Mouse (Mus musculus) regulatory T cell (primary cell): ENCODE data around the gene Fgfbp3.

Experiments used
- in situ Hi-C: fragments of 300-600 bp; cut with MboI, MseI; formaldehyde crosslinking; loops from one replicate; pipeline ENCODE4 v1.15.1; 2025; ENCODE audit warnings: high pct_unique_total_duplicates

Fgfbp3 gene

DNA sequence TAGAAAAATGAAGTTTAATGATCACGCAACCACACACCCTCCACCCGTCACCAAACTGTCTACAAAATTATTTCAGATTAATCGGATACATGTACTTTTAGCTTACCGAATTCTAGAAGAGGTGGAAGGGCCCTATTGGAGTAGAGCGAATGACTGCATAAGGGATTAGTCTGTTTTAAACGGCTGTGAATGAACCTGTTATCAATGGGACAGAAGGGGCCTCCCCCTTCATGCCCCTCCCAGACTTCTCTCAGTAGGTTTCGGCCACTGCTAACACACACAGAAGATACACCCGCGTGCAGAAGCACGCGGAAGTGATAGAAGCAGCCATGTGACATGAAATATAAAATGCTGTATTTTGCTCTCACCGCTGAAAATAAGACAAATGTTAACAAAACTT is at the start of gene Fgfbp3:
Fgfbp3 (minus strand) TSS at position 150 of the 400 bp plus-strand sequence.
- in situ Hi-C loops, result loop anchor here (5.0 kb wide), 1 partner anchor 458 kb away; the partner anchor contains the start of gene Kif11

- in situ Hi-C loops, result loop anchor here (10.0 kb wide), 1 partner anchor 2002 kb away; no protein-coding TSS in a partner anchor
Measured at GRCm38 (mm10) chr19:36962544-36963260, 43.3 kb upstream of the Fgfbp3 start.

DNA sequence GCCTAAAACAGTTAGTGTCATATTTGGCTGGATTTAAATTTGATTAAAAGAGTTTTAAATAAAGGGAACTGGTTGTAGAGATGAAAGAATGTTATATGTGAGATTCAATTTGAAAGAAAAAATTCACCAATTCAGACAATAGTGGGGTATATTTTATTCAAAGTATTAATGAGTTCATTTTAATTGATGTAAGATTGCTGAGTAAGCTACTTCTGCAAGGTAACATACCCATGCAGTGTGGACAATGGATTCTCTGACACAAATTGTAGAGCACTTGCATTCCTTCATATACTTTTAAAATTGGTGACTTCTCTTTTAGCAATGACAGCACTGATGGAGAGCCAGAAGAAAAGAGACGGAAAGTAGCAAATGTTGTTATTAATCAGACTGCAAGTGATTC is 41.9 kb upstream of the Fgfbp3 start:
- in situ Hi-C loops, result loop anchor here (10.0 kb wide), 1 partner anchor 2003 kb away; no protein-coding TSS in a partner anchor

DNA sequence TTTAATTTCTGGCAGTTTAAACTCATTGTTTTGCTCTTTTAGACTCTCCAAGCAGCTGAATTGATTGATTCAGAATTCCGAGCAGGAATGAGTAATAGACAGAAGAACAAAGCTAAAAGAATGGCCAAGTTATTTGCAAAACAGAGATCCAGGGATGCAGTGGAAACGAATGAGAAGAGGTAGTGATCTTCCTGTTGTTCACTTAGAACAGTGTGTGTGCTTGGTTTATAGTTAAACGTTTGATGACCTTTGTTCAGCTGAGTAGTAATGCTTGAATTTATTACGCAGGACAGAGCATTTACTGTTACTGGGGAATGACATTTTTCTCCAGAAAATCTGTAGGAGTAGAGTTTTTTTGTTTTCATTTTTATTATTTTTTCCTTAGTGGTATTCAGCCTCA is 38.9 kb upstream of the Fgfbp3 start:
- in situ Hi-C loops, result no loop called here

DNA sequence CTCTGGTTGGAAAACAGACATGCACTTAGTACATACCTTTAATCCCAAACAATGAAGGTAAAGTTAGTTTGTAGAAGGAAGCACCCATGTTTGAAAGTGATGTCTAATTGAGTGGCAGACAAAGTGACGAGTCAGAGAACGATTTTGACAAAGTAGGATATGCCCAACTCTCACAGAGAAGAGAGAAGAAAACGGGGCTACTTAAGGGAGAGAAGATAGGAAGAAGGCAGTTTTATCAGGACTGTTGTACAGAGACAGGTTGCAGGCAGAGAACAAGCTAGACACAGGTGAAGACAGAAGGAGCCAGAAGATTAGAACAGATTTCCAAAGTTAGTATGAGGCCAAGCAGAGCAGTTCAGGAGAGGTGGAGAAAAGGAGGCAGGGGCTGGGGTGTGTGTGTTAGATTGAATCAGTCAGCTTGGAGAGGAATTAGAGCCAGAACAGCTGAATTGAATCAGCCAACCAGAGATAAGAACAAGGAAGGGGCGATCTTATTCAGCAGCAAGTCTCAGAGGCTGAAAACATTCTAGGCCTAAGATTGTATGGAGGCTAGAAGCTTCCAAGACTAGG is 34.3 kb upstream of the Fgfbp3 start:
- in situ Hi-C loops, result no loop called here

- in situ Hi-C loops, result no loop called here
Measured at GRCm38 (mm10) chr19:36940064-36940463, 20.6 kb upstream of the Fgfbp3 start.

GRCm38 (mm10) chr19:36938008-36938407 is 18.6 kb upstream of the Fgfbp3 start:
- in situ Hi-C loops, result no loop called here

DNA sequence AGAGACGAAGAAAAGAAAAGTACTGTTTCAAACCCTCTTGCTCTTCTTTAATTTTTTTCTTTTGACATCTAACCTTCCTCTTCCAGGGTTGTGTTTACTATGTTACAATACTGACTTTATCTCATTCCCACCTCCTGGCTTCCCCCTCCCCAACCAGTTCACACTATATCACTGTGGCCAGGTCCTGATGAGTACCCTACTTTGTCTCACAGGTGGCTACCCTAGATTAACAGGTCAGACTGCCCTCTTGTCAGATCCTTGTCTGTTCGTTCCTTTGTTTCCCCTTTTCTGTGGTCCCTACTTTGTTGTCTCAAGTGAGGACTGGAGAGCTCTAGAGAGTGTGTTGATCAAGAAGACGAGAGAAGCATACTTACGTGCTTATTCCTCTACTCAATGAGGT is 16.9 kb upstream of the Fgfbp3 start:
- in situ Hi-C loops, result no loop called here

- in situ Hi-C loops, result no loop called here
Measured at GRCm38 (mm10) chr19:36932613-36933012, 13.2 kb upstream of the Fgfbp3 start.

DNA sequence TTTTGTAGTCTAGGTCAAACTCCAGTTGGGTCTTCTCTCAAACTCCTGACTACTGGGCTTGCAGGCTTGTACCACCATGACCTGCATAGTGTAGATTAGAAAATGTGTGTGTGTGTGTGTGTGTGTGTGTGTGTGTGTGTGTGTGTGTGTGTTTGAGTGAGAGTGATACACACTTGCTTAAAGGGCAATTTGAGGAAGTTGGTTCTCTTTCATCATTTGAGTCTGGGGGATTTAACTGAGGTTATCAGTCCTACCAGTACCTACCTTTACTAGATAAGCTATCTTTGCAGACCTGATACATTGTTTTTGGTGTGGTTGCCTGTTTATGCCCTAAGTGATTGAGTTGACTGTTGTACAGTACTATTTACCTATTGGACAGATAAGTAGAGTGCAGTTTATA is 12.7 kb upstream of the Fgfbp3 start:
- in situ Hi-C loops, result no loop called here

DNA sequence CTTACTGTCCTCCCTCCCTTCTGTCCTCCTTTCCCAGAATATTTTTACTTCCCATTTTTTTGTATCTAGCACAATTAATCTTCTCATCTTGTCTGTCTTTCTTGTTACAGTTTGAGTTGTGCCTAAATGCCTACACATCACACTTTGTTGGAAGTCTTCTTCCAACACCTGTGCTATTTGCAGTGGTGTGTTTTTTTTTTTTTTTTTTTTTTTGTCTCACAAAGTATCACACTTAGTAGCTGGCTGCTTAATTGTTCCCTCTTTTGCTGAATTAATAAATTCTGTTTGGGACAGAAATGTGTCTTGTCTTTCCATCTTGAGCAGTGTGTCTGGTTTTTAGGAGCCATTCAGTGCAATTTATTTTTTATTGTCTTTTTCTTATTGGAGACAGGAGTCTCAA is 10.4 kb upstream of the Fgfbp3 start:
- in situ Hi-C loops, result loop anchor here (10.0 kb wide), 2 partner anchors 455 to 575 kb away; no protein-coding TSS in a partner anchor

GRCm38 (mm10) chr19:36927800-36928361 is 8.5 kb upstream of the Fgfbp3 start:
- in situ Hi-C loops, result loop anchor here (10.0 kb wide), 2 partner anchors 453 to 573 kb away; no protein-coding TSS in a partner anchor

GRCm38 (mm10) chr19:36926553-36927236 is 7.3 kb upstream of the Fgfbp3 start:
- in situ Hi-C loops, result loop anchor here (10.0 kb wide), 2 partner anchors 452 to 572 kb away; no protein-coding TSS in a partner anchor

DNA sequence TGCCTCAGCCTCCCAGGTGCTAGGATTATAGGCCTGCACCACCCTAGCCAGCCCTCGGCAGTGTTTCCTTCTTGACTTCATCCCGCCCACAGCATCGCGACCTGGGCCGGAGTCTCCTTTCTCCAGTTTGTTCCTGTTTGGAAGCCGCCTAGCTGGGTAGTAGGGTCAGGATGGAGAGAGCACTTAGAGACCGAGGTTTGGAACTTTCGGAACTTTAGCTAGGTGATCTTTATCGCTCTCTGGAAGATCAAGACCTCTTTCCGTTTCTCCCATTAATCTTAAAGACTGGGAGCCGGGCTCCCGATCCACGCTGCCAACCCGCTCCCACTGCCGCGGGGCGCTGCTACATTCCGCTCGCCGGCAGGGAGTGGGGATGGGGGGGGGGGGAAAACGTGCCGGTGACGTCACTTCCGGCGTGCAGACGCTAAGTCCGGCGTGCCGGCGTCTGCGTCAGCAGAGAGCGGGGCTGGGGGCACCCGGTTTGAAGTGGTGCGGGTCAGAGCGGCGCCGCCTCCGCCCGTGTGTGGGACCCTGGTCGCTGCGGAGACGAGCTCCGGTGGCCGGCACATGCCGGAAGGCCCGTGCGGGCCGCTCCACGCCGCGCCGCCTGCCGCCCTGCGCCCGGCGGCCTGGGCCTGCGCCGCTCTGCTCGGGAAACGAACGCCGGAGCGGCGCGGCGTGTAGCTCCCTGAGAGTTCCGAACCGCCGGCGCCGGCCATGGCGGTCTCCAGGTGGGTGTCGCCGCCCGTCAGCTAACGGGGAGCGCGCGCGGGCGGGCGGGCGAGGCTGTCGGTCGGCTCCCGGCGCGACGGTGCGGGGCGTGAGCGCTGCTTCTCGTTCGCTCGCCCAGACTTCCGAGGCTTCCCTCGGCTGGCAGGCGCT is 6.5 kb upstream of the Fgfbp3 start, which contains the start of gene Btaf1:
Btaf1 (plus strand) TSS at position 409 of the 882 bp plus-strand sequence.
- in situ Hi-C loops, result loop anchor here (10.0 kb wide), 2 partner anchors 451 to 571 kb away; no protein-coding TSS in a partner anchor

GRCm38 (mm10) chr19:36922936-36923335 is 3.5 kb upstream of the Fgfbp3 start:
- in situ Hi-C loops, result loop anchor here (10.0 kb wide), 2 partner anchors 448 to 568 kb away; no protein-coding TSS in a partner anchor

GRCm38 (mm10) chr19:36922015-36922414 is 2.6 kb upstream of the Fgfbp3 start:
- in situ Hi-C loops, result loop anchor here (10.0 kb wide), 2 partner anchors 447 to 567 kb away; no protein-coding TSS in a partner anchor

GRCm38 (mm10) chr19:36918441-36919301 is 744 bp downstream of the Fgfbp3 start:
- in situ Hi-C loops, result loop anchor here (5.0 kb wide), 1 partner anchor 459 kb away; the partner anchor contains the start of gene Kif11

DNA sequence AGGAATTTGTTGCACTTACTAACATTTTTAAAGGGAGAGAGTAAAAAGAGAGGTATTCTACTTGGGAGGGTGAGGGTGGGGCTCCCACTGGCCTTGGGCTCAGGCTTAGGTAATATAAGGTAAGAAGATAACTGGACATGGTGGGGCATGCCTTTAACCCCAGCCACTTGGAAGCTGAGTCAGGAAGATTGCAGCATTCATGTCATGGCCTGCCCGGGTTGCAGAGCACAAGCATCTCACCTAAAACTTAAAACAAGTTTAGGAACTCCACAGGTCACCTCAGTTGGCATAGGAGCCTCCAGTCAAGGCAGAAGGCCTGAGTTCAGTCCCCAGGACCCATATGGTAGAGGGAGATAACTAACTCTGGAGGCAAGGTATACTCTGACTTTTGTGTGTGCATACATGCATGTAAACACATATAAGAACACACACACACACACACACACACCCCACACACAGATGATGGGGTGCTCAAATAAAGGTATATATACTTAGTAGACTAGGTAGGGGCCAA is 2.5 kb downstream of the Fgfbp3 start:
- in situ Hi-C loops, result loop anchor here (5.0 kb wide), 1 partner anchor 460 kb away; the partner anchor contains the start of gene Kif11

GRCm38 (mm10) chr19:36916206-36916605 is 3.2 kb downstream of the Fgfbp3 start:
- in situ Hi-C loops, result loop anchor here (5.0 kb wide), 1 partner anchor 461 kb away; the partner anchor contains the start of gene Kif11
